Mouse (Mus musculus) testis, postnatal 14 days (tissue): ENCODE results near the gene St6galnac3.

Experiments used
- DNase-seq: peaks from one replicate; pipeline ENCODE4 v3.0.0; 2021; ENCODE audit warnings: low spot score

St6galnac3 gene

GRCm38 (mm10) chr3:153690553-153690952 lies 34.4 kb downstream of the St6galnac3 start:
- DNase-seq: no peak

GRCm38 (mm10) chr3:153689793-153690291 lies 35.1 kb downstream of the St6galnac3 start:
- DNase-seq: no peak

GRCm38 (mm10) chr3:153687896-153688295 lies 37.1 kb downstream of the St6galnac3 start:
- DNase-seq: no peak

GRCm38 (mm10) chr3:153684909-153685308 lies 40.1 kb downstream of the St6galnac3 start:
- no peak for DNase-seq

GRCm38 (mm10) chr3:153682303-153682702 lies 42.7 kb downstream of the St6galnac3 start:
- no peak for DNase-seq

GRCm38 (mm10) chr3:153681720-153682119 lies 43.3 kb downstream of the St6galnac3 start:
- DNase-seq: no peak

GRCm38 (mm10) chr3:153675832-153676231 lies 49.1 kb downstream of the St6galnac3 start:
- no peak for DNase-seq

- DNase-seq: peak; percentile 90
These were observed 49.9 kb downstream of the St6galnac3 start for GRCm38 (mm10) chr3:153675073-153675472.

- DNase-seq: no peak
These were observed 50.6 kb downstream of the St6galnac3 start for GRCm38 (mm10) chr3:153674359-153674758.

GRCm38 (mm10) chr3:153673451-153673850 lies 51.5 kb downstream of the St6galnac3 start:
- DNase-seq: no peak

GRCm38 (mm10) chr3:153670953-153671674 lies 53.9 kb downstream of the St6galnac3 start:
- DNase-seq: no peak

GRCm38 (mm10) chr3:153669737-153670435 lies 55.1 kb downstream of the St6galnac3 start:
- DNase-seq: no peak

- no peak for DNase-seq
These were observed 55.6 kb downstream of the St6galnac3 start for GRCm38 (mm10) chr3:153669329-153669728.

- no peak for DNase-seq
These were observed 56.3 kb downstream of the St6galnac3 start for GRCm38 (mm10) chr3:153668447-153669290.

GRCm38 (mm10) chr3:153664696-153665095 lies 60.3 kb downstream of the St6galnac3 start:
- no peak for DNase-seq

- no peak for DNase-seq
These were observed 61.0 kb downstream of the St6galnac3 start for GRCm38 (mm10) chr3:153663841-153664427.

GRCm38 (mm10) chr3:153662796-153663195 lies 62.2 kb downstream of the St6galnac3 start:
- no peak for DNase-seq

- DNase-seq: no peak
These were observed 63.0 kb downstream of the St6galnac3 start for GRCm38 (mm10) chr3:153661927-153662326.

GRCm38 (mm10) chr3:153659575-153660168 lies 65.3 kb downstream of the St6galnac3 start:
- no peak for DNase-seq

GRCm38 (mm10) chr3:153658051-153658777 lies 66.8 kb downstream of the St6galnac3 start:
- no peak for DNase-seq

GRCm38 (mm10) chr3:153655071-153655470 lies 69.9 kb downstream of the St6galnac3 start:
- DNase-seq: peak; percentile 42
